Mouse (Mus musculus): ENCODE data around the gene Zfp710. TPM values are rescaled to one million over a fixed set of nuclear protein-coding genes. Genes with fewer than 3 reads are reported as not detected.
"Not testable (repeated sequence)": the region's sequence is repeated elsewhere in the genome, so short reads cannot be mapped to it uniquely, and the experiment has no call there.

Gene Zfp710
- polyA plus RNA-seq, 1 experiment from 2014 or later: 15.3 TPM

GRCm38 (mm10) chr7:80123672-80124071, 99.1 kb downstream of the Zfp710 start:
- Histone ChIP-seq H3K4me3 (replicated peaks; ENCODE audit: low read depth, low read length) (no peak overlapping the region), H3K27me3 (ENCODE audit: insufficient read depth, low read length) (no peaks in the 10 kb centered on the region), H3K9ac (ENCODE audit: low read depth, low read length) (no peak overlapping the region), H3K4me2 (ENCODE audit: low read length) (no peak overlapping the region), H3K9me3 (replicated peaks; ENCODE audit: low read length) (no peaks in the 10 kb centered on the region), H3K36me3 (ENCODE audit: insufficient read depth, low read length) (no peaks in the 10 kb centered on the region), H3K4me1 (replicated peaks; ENCODE audit: insufficient read depth, low read length) (no peaks in the 10 kb centered on the region), H3K27ac (no peak overlapping the region)
- 87% methylated on average over 2 of the region's 2 CpGs for WGBS
- no peak for ATAC-seq (replicated peaks; ENCODE audit: low FRiP score, low read depth)
- DNase-seq (ENCODE audit: low spot score): no peak
- TF ChIP-seq CTCF (IDR thresholded peaks at IDR 0.05; ENCODE audit: low read depth): no peak

GRCm38 (mm10) chr7:80129278-80129677, 104.7 kb downstream of the Zfp710 start:
- Histone ChIP-seq H3K9ac (ENCODE audit: low read depth, low read length) (no peak overlapping the region), H3K4me3 (replicated peaks; ENCODE audit: low read depth, low read length) (no peak overlapping the region), H3K36me3 (ENCODE audit: insufficient read depth, low read length) (no peaks in the 10 kb centered on the region), H3K9me3 (replicated peaks; ENCODE audit: low read length) (no peaks in the 10 kb centered on the region), H3K27me3 (ENCODE audit: insufficient read depth, low read length) (no peaks in the 10 kb centered on the region), H3K4me1 (replicated peaks; ENCODE audit: insufficient read depth, low read length) (0 out of 2 replicates have a peak, but pooled peaks cover 3% of the 10 kb centered on the region), H3K27ac (no peak overlapping the region), H3K4me2 (ENCODE audit: low read length) (no peak overlapping the region)
- no peak for DNase-seq (ENCODE audit: low spot score)
- no peak for ATAC-seq (replicated peaks; ENCODE audit: low FRiP score, low read depth)
- WGBS: 53% methylated on average over 4 of the region's 4 CpGs
- TF ChIP-seq CTCF (IDR thresholded peaks at IDR 0.05; ENCODE audit: low read depth): no peak

- no peak for ATAC-seq (replicated peaks; ENCODE audit: low FRiP score, low read depth)
Observed at GRCm38 (mm10) chr7:80130344-80131055, 105.9 kb downstream of the Zfp710 start.

GRCm38 (mm10) chr7:80131315-80131714, 106.7 kb downstream of the Zfp710 start:
- 79% methylated on average over 7 of the region's 7 CpGs for WGBS
- not testable (repeated sequence) for H3K4me3 ChIP-seq (replicated peaks; ENCODE audit: low read depth, low read length); H3K27ac ChIP-seq; H3K9ac ChIP-seq (ENCODE audit: low read depth, low read length); H3K27me3 ChIP-seq (ENCODE audit: insufficient read depth, low read length); H3K4me2 ChIP-seq (ENCODE audit: low read length); ATAC-seq (replicated peaks; ENCODE audit: low FRiP score, low read depth); DNase-seq (ENCODE audit: low spot score); H3K9me3 ChIP-seq (replicated peaks; ENCODE audit: low read length); H3K36me3 ChIP-seq (ENCODE audit: insufficient read depth, low read length)
- peak; percentile 60 for TF ChIP-seq CTCF (IDR thresholded peaks at IDR 0.05; ENCODE audit: low read depth)
- peaks cover 11% of the 10 kb centered on the region; the same call in 1 of the 2 replicates for H3K4me1 ChIP-seq (replicated peaks; ENCODE audit: insufficient read depth, low read length)

More at GRCm38 (mm10) chr7:80130344-80131055, 105.9 kb downstream of the Zfp710 start:
- DNase-seq (ENCODE audit: low spot score): no peak
- 41% methylated on average over 12 of the region's 12 CpGs for WGBS
- H3K36me3 ChIP-seq (ENCODE audit: insufficient read depth, low read length): no peaks in the 10 kb centered on the region
- no peak overlapping the region for H3K27ac ChIP-seq
- no peak for TF ChIP-seq CTCF (IDR thresholded peaks at IDR 0.05; ENCODE audit: low read depth)
- peaks cover 11% of the 10 kb centered on the region; the same call in 1 of the 2 replicates for H3K4me1 ChIP-seq (replicated peaks; ENCODE audit: insufficient read depth, low read length)
- no peak overlapping the region for H3K4me2 ChIP-seq (ENCODE audit: low read length)
- no peak overlapping the region for H3K9ac ChIP-seq (ENCODE audit: low read depth, low read length)
- H3K4me3 ChIP-seq (replicated peaks; ENCODE audit: low read depth, low read length): no peak overlapping the region
- no peaks in the 10 kb centered on the region for H3K9me3 ChIP-seq (replicated peaks; ENCODE audit: low read length)
- no peaks in the 10 kb centered on the region for H3K27me3 ChIP-seq (ENCODE audit: insufficient read depth, low read length)

- peak; percentile 83 for TF ChIP-seq CTCF (IDR thresholded peaks at IDR 0.05; ENCODE audit: low read depth)
- Histone ChIP-seq H3K4me2 (ENCODE audit: low read length) (no peak overlapping the region), H3K27me3 (ENCODE audit: insufficient read depth, low read length) (no peaks in the 10 kb centered on the region), H3K36me3 (ENCODE audit: insufficient read depth, low read length) (no peaks in the 10 kb centered on the region), H3K4me1 (replicated peaks; ENCODE audit: insufficient read depth, low read length) (peaks cover 11% of the 10 kb centered on the region; the same call in 1 of the 2 replicates), H3K9me3 (replicated peaks; ENCODE audit: low read length) (no peaks in the 10 kb centered on the region; the same call in 1 of the 2 replicates), H3K4me3 (replicated peaks; ENCODE audit: low read depth, low read length) (no peak overlapping the region), H3K27ac (no peak overlapping the region), H3K9ac (ENCODE audit: low read depth, low read length) (no peak overlapping the region)
- ATAC-seq (replicated peaks; ENCODE audit: low FRiP score, low read depth): no peak
- 55% methylated on average over 9 of the region's 9 CpGs for WGBS
- peak; percentile 77 for DNase-seq (ENCODE audit: low spot score)
Observed at GRCm38 (mm10) chr7:80132541-80132940, 107.9 kb downstream of the Zfp710 start.

GRCm38 (mm10) chr7:80134454-80135172, 110.0 kb downstream of the Zfp710 start:
- Histone ChIP-seq H3K4me3 (replicated peaks; ENCODE audit: low read depth, low read length) (no peak overlapping the region), H3K4me2 (ENCODE audit: low read length) (no peak overlapping the region), H3K27me3 (ENCODE audit: insufficient read depth, low read length) (no peaks in the 10 kb centered on the region), H3K27ac (peak overlapping the region; percentile 86), H3K9ac (ENCODE audit: low read depth, low read length) (no peak overlapping the region), H3K9me3 (replicated peaks; ENCODE audit: low read length) (no peaks in the 10 kb centered on the region; the same call in 1 of the 2 replicates), H3K36me3 (ENCODE audit: insufficient read depth, low read length) (no peaks in the 10 kb centered on the region), H3K4me1 (replicated peaks; ENCODE audit: insufficient read depth, low read length) (peaks cover 11% of the 10 kb centered on the region; the same call in 1 of the 2 replicates)
- no peak for TF ChIP-seq CTCF (IDR thresholded peaks at IDR 0.05; ENCODE audit: low read depth)
- WGBS: 25% methylated on average over 8 of the region's 8 CpGs
- peak; percentile 72 for DNase-seq (ENCODE audit: low spot score)
- peak; percentile 67 for ATAC-seq (replicated peaks; ENCODE audit: low FRiP score, low read depth)
